Mouse (Mus musculus) monocyte, adult 2 months (primary cell): ENCODE measurements around the gene Adap1.

Source experiments
- DNase-seq, 2 experiments: peaks; one replicate each; pipeline ENCODE4 v3.0.0; 2022; ENCODE audit warnings: low spot score in 2 of 2, low read depth in 1 of 2

Gene Adap1

DNA sequence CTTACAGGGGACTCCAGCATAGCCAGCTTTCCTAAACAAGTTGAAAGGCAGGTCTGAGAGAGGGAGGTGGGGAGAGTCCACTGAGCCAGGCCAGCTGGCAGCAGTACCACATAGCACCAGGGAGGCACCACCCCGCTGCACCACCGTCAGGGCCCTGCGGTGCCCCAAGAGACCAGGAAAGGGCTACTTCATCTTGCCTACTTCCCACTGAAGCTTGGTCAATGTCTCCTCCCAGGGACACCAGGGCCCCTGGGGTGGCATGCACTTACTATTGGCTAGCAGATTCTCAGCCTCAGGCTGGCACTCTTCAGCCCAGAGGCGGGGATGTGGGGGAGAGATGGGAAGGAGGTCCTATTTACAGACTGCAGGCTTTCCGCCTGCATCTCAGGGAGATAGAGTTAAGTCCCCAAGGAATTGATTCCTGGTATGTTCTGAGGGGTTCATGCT is 1.4 kb downstream of the Adap1 start:
- peak in 1 of 2 experiments; percentile 44 for DNase-seq

DNA sequence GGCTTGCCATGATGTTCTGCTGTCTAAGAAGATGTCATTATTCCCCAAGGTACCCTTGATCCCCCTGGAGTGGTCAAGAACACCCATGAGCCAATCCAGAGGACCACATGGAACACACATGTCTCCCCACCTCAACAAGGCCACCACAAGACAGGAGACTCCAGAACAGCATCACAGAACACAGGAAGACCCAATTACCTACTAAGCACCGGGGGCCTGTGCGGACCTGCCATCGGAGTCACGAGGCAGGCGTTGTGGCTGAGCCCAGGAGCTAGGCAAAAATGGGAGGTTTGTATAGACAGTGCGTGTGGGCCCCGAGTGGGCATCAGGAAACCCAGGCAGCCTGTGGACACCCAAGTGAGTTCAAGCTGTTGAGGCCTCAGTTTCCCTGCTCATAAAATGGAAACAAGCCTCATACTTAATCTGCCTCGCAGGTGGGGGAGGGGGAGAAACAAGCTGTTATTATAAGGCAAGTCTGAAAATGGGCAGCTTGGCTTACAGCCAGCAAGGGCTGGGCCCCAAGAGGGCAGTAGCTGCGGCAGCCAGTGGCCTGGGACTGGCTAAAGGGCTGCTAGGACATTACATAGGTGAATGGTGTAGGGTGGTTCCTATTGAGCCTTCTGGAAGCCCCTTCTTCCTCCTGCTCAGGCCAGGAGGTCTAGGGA is 2.0 kb downstream of the Adap1 start:
- DNase-seq: no peak

DNA sequence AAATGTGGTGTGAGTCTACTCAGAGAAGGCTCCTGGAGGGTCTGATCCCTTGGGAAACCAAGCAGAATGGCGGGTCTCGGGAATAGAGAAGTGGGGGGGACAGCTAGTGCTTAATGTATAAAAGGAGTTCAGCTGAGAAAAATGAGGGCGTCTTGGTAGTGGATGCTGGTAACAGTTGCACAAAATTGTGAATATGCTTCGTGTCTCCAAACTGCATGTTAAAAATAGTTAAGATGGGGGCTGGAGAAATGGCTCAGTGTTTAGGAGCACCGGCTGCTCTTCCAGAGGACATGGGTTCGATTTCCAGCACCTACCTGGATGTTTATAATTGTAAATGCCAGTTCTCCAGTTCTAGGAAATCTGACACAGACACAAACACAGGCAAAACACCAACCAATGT is 4.1 kb downstream of the Adap1 start:
- no peak for DNase-seq

DNA sequence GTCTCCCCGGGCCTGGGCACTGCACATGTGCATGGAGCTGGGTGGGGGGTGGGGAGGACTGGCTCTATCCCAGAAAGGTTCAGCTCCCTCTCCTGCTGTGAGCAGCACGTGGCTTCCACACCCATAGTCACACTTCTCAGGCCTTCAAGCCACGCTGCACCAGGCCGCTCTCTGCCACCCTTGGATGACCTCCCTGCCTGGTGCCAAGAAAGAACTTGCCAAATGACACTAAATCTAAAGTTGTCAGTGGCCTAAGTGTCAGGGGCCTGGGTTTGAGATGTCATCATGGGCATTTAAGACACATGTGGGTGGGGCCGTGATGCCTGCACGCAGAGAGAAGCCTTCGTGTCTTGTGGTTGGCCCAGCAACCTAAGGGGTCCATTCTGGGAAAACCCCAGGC is 5.0 kb downstream of the Adap1 start:
- DNase-seq: no peak

DNA sequence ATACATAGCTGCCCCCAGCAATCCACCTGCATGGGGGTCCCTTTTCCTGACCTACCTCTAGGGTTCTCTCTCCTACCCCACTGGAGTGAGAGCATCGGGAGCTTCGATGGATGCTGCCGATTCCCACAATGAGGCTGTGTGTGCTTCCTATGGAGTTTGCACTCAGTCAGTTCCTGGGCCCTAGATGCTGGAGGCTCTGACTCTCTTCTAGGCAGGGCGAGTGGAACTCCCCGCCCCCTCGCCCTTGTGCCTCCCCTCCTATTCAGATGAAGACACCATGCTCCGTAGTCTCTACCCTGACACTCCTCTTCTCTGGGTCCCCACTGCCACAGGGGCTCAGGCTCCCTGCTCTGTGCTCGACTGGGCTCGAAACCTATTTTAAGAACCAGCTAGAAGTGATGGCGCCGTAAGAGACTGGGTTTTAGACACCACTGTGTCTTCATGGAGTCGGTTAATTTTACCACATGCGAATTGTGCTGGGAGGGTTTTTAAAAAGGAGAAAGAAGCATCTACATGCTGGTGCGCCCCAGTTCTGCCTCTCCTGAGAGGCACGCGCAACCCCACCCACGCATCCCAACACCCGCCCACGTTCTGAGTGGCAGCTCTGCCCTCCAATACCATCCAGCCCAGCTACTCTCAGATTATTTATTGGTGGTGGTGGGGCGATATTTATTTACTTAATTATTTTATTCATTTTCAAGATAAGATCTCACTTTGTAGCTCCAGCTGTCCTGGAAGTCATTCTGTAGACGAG is 7.5 kb downstream of the Adap1 start:
- DNase-seq: no peak

DNA sequence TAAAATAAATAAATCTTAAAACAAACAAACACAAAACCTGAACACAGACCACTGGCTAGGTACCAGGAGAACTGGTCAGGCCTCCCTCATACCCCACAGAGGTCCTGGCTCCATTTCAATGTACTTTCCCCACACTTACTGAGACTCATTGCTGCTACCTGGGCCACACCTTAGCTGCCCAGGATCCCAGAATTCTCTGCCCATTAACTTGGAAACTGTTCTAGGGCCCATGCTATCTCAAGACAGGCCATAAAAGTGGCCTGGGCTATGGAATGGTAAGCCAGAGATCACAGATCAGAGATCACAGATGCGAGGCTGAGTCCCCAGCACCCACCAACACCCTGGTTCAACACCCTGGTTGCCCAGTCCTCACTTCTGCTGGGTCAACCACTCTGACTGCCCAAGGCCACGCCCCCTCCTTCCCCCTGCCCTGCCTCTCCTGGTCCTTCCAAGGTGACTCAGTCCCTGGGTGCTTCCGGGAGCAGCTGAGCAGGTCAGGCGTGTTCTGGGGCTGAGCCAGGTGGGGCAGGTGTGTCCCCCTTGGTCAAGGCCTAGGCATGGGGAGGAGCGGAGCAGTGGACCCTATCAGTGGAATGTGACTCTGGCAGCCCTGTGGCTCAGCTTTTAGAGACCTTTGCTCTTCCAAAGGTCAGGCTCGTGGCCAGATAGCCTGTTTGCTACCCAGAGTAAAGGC is 8.3 kb downstream of the Adap1 start:
- DNase-seq: no peak

DNA sequence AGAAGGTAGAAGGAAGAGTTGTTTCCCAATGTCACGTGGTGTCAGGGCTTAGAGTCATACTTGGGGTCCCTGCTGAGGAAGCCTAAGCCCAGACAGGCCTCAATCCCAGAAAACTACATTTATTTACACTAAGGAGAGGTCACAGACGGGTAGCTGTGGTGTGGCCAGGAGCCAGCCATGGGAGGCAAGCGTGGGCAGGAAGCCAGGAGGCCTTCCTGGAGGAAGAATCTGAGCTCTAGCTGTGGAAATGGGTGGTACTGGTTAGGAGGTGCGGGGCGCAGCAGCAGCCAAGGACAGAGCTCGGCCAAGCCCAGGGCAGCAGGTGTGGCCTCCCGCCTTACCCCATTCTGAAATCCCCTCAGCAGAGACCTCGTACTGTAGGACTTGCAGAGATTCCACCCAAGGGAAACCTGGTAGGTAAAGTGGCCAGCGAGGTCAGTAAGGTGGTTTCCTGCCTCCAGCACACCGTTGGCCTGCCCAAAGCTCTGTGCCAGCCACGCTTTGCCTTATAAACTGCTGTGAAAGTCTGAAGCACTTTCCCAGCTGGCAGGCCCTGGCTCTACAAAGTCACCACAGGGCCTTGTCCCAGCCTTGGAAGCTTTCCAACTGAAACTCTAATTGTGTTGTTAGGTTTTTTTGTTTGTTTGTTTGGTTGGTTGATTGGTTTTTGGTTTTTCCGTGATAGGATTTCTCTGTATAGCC is 10.3 kb downstream of the Adap1 start:
- no peak for DNase-seq

DNA sequence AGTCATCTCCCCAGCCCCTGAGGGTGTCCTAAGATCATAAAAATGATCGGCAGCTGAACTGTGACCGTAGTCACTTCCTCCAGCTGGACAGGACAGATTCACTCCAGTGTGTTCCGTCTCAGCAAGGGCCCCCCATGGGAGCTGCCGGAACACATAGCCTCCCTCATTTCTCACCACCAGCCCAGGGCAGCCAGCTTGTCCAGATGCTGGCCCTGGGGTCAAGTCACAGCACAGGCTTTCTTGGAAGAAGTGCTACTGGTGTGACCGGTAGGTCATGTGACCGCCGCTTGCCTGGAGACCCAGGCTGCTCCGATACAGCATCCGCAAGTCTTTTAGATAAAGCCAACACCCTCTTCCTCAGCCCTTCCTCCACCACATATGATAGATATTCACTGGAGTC is 11.9 kb downstream of the Adap1 start:
- DNase-seq: no peak

DNA sequence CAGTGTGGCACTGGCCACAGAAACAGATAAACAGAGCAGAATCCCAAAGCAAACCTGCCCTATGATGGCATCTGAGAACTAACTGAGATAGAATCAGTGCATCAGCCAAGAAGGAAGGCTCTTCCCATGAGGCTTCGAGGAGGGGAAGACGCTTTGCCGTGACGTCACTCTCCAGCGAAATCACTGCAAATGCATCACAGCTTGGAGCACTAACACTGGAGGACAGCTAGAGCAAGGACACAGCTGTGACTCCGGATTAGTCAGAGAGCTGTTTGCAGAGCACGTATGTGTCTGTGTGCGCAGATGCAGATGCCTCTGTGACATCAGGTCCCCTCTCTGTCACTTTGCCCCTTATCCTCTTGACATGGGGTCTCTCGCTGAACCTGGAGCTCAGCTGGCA is 13.6 kb downstream of the Adap1 start:
- no peak for DNase-seq

DNA sequence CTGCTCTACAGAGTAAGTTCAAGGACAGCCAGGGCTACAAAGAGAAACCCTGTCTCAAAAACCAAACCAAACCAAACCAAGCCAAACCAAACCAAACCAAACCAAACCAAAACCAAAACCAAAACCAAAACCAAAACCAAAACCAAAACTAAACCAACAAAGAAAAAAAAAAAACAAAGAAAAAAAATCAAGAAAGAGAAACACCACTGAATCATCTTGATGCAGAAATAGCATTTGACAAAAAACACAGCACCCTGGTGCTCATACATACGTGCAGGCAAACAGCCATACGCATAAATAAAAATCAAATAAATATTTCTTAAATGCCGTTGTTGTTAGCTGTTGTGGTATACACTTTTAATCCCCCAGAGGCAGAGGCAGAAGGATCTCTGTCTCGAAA is 14.9 kb downstream of the Adap1 start:
- no peak for DNase-seq

DNA sequence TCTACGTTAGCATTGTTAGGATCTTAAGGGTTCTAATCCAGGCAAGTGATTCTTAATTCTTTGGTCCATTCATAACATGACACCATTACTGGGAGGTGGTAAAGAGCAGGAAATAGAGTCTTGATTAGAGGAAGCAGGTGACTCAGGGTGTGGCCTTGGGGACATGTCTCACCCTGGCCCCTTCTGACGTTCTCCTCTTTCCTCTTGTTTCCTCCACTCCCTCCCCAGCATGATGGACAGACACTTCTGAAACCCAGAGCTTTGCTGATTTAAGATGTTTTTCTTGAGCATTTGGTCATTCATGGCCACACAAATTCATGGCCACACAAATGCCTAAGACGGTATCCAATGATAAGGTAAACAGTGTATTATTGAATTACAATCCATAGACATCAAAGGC is 15.5 kb downstream of the Adap1 start:
- no peak for DNase-seq

DNA sequence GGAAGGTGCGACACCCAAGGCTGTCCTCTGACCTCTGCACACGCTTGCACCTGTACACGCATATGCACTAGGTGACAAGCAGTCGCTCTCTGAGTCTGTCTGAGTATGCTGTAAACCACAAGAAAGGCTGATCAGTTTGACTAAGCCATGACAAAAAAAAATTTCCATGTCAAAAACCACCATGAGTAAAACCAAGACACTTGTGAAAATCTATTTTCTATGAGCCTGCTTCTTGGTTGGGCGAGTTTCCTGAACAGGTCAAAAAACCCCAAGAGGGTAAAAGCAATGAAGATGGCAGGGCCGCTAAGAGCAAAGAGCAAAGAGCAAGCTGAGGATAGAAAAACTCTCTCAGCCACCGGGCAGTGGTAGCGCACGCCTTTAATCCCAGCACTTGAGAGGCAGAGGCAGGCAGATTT is 21.8 kb downstream of the Adap1 start:
- DNase-seq: no peak

DNA sequence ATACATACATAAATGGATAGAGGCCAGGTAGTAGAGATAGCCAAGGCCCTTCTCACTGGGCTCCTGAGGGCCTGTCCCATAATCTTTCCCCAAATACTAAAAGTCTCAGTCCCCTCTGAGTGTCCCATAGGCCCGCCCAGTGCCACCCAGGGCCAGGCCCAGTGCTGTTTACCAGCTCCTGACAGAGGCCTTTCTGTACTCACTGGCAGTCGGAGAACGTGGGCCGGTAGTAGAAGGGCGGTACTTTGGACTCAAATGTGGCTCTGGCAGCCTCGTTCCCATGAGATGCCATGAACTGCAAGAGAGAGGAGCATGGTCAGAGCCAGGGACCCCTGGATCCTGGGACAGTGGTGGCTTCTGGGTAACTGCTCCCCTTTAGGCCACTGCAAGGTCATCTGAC is 23.3 kb downstream of the Adap1 start:
- no peak for DNase-seq

DNA sequence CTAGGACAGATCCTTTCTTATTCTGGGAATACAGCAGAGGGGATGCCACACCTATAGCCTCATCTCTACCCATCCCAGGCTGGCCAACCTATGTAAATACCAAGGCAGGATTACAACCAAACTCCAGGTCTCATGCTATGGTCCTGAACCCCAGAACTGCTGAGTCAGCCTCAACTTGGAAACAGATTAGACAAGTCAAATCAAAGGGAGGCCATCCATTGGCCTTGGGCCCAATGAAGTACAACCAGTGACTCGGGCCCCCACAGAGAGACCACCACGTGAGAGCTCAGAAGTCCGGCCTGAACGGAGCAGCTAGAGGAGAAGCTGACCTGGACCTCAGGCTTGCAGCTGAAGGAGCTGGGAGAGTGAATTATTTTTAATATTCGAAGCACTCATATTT is 27.7 kb downstream of the Adap1 start:
- no peak for DNase-seq

DNA sequence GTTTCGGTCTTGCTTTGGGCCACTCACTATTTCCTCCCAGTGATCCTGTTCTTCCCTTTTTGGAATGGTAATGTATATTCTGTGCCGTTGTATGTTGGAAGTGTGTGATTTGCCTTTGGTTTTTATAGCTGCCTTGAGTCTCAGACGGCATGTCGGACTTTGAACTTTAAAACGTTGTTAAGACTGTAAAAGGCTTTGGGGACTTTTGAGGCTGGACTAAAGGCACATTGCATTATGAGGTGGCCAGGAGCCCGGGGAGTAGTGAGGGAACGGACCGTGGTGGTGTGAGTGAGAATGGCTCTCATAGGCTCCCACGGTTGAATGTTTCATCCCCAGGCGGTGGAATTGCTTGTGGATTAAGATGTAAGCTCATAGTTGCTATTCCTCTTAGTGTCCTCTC is 28.3 kb downstream of the Adap1 start:
- DNase-seq: no peak

DNA sequence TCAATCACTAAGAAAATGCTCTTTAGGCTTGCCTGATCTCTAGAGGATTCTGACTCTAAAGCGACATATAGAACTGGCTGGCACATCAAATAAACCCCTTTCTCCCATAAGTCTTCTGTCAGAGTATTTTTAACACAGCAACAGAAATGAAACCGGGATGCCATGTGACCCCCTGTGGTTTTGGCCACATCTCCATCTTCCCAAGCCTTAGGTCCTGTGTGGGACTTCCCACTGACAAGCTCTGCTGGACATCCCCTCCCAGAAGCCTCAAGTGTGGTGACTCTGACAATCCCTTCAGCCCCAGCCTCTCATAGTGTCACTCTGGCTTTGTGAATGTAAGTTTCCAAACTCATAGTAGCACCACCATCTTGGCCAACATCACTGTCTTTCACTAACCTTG is 31.3 kb downstream of the Adap1 start:
- peak in 1 of 2 experiments; percentile 60 for DNase-seq

DNA sequence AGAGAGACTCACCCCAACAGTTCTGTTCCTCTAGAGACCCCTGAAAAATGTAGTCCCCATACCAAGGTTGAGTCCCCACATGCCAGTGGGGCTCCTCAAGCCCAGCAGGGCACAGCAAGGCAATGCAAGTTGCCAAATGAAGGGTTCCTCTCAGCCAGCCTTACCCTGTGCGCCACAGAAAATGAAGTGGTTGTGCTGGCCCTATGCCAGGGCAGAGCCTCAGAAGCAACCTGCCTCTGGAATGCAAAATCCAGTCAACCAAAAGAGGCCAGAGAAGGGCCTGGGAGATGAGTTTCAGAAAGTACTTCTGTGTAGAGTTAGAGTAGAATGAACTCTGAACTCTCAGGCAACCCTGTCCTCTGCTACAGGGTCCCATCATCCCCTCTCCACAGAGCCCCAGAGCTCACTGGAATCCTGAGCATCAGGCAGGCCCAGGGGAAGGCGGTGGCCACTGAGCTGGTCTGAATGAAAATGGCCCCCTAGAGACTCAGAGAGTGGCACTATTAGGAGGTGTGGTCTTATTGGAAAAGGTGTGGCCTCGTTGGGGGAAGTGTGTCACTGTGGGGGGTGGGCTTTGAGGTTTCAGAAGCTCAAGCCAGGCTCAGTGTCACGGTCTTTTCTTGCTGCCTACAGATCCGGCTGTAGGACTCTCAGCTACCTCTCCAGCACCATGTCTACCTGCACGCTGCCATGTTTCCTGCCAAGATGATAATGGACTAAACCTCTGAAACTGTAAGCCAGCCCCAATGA is 33.4 kb downstream of the Adap1 start:
- no peak for DNase-seq

DNA sequence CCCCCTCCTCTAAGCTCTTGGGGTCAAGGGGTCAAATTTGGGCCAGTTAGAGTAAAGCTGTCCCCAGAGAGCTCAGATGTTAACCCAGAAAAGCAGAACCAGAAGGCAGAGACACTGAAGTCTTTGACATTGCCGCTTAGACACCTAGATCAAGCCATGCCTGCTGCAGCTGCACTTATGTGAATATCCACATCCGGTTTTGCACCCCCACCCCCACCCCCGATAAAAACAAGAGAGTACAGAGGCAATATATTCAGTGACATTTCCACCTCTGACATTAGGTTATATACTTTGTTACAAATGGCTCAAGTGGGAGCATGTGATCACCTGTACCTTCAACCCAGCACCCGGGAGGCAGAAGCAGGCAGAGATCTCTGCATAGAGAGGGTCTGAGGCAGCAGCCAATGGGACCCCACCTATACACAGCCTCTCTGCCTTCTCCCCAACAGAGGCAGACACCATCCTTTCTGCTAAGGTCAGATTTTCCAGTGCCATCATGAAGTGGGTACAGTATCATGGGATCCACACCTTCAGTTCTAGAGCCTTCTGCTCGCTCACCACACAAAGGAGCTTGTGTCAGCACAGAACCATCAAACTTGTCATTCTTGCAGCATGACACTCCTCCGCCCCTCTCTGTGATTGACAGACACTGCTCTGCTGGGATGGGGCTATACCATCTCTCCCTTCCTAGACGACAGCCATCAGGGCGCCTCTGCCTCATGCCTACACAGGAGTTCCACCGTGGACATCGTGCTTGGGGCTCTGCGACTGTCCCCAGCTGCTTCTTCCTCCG is 34.8 kb downstream of the Adap1 start:
- DNase-seq: no peak

DNA sequence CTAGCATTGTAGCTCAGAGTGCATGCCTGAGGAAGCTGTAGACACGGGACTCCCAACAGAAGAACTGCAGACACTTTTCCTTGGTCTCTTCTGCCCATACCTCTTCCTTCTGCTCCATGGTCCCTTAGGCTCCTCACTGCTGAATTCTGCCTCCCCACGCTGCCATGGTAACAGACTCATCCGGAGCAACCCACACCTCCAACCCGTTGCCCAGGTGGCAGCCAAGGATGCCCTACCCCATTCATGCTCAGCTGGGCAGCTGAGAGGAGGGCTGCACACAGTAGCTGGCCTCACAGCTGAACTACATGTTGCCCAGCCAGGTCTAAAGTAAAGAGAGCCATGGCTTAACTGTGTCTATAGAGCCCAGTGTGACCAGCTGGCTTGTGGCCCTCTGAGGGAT is 36.8 kb downstream of the Adap1 start:
- no peak for DNase-seq

DNA sequence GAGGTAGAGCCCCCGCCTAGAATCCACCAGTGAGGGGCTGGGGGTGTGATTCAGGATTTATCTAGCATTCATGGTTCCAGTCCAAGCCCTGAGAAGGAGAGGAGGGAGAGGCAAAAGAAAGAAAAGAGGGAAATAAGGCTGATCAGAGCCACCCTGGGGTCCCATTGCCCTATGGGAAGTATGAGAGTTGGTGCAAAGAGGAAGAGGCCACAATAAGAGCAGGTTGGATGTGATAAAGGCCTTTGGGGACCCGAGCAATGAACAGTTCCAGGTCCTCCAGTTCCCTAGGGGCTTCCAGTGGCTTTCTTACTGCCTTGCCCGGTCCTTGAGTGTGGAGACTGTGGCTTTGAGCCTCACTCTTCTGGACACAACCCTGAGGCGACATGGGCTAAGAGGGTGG is 37.6 kb downstream of the Adap1 start:
- no peak for DNase-seq
